Mouse (Mus musculus): ENCODE results near the gene Slc9a3r2.

Gene Slc9a3r2

DNA sequence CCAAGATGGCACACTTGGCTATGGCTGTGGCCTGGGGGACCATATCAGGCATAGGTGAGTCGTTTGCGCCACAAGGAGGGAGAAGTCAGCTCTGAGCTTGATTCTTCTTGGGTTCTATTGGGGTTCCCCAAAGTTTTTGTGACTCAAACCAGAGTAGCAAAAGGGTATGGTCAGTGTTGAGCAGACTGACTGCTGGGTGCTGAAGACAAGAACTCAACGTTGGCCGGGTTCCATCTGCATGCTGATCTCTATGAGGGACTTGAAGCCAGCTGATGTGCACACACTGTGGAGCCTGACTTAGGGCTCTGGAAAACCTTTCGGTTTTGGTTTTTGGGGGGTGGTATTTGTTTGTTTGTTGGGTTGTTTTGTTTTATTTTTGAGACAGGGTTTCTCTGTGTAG lies 14.4 kb downstream of the Slc9a3r2 start:
- peak in 1 of 2 experiments; percentile 41 for DNase-seq

DNA sequence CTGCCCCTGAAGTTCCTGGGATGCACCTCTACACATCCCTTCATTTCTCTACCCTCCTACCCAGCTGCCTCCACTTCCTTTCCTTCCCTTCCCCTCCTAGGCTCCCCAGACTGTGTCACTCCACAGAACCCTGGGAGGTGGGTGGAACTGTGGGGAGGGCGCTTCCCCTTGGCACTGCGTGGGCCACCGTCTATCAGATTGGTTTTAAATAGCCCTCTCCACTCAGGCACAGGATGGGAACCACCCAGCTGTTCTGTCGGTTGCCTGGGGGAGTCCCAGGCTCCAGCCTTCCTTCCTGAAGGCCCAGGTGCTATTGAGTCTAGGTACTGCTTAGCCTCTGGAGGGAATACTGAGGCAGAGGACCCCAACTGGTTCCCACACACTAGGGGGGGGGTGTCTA lies 15.1 kb downstream of the Slc9a3r2 start:
- peak; percentile 26 to 47 for DNase-seq

DNA sequence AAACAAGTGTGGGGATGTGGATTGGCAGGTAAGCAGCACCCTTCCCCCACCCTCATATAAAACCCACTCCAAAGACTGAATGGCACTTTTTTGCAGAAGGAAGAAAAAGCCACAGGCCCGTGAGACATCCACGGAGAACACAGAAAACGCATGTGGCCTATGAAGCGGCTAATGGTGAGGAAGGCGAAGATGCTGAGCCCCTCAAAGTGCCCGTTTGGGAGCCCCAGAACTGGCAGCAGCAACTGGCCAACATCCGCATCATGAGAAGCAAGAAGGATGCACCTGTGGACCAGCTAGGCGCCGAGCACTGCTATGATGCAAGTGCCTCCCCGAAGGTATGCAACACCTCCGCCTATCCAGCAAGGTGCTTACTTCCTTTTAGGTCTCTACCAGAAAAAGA lies 16.3 kb downstream of the Slc9a3r2 start:
- no peak for DNase-seq

DNA sequence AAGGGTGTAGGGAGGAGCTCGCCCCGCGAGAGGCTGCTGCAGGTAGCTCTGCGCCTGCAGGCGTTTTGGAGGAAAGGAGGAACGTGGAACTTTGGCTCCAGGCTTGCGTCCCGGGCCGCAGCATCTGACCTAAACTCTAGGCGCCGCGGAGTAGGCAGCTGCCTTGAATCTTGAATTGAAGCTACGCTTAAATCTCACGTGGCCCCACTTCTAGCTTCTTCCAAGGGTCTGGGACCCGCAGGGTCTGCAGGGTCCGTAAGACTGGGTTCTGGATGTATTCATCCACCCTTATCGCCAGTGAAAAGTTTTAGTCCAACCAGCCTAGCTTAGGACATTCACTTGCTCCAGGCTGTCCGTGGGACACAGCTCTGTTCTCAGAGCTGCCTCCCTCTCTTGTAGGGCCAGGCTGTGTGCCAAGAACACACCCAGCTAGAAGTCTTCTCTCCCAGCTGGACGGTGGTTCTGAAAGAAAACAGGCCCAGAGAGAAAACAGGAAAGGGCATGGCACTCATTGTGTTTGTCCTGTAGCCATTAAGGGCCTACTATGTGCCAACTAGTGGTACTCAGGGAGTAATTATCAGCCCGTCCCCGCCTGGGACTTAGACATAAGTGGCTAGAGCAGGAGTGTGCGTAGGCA lies 17.2 kb downstream of the Slc9a3r2 start:
- peak; percentile 73 to 84 for DNase-seq

DNA sequence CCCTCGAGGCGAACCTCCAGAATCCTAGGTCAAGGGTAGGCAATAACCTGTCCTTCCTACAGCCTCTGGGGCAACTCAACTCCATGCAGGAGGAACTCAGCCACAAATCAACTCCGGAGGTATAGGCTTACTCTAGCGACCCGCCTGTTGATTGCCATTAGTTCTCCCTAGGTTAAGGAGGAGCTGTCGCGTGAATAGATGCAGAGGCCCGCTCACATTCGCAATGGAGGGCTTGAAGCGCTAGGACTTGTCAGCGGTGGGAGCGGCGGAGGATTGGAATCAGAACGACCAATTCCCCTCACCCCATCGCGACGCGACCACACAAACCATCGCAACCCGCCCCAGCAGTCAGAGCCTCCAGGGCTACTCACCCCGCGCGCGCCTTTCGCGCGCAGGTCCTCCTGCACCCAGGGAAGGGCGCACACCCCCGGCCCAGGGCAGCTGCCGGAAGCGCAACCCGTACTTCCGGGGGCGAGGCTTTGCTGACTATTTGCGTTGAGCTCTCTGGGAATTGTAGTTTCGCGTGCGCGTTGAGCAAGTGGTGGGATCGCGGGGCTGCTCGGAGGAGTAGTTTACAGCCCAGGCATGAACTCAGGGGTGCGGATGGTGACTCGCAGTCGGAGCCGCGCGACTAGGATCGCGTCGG lies 17.8 kb downstream of the Slc9a3r2 start, which contains the start of the genes Tsc2 and Nthl1:
Gene Tsc2, minus strand, starts transcription at position 464 of the 646 bp plus-strand sequence.
Gene Nthl1, plus strand, starts transcription at position 514 of the 646 bp plus-strand sequence.
- DNase-seq = peak; percentile 88 to 93

DNA sequence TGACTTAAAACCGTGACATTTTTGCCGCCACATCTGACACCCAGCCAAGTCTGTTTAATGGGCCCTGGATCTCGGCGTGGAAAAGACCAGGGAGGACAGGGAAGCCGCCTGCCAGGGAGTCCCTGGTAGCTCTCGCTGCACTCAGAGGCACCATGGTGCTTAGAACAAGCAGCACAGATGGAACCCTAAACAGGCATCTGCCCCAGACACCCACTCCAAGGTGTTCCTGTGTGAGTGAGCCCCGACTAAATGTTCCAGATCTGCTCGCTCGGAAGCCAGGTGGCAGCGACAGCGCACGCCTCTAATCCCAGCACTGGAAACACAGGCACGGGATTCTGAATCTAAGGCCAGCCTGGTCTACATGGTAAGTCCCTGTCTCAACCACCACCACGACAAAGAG lies 20.1 kb downstream of the Slc9a3r2 start:
- no peak for DNase-seq

DNA sequence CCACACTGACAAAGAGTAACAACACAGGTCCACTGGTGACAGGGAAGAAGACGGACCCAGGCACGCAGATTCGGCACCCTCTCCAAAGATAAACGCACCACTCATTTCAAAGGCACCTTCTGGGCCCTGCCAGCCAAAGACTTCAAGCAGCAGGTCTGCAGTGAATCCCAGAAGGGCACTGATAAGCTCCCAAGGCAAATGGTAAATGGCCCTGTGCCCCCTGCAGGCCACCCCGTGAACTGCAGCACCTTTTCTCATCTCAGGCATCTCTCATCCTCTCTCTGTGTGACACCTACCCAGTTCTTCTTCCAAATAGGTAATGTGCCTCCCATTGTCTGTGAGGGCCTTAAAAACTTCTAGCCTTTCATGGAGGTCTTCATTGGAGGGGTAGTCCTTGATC lies 21.5 kb downstream of the Slc9a3r2 start:
- DNase-seq = peak; percentile 84 to 85

DNA sequence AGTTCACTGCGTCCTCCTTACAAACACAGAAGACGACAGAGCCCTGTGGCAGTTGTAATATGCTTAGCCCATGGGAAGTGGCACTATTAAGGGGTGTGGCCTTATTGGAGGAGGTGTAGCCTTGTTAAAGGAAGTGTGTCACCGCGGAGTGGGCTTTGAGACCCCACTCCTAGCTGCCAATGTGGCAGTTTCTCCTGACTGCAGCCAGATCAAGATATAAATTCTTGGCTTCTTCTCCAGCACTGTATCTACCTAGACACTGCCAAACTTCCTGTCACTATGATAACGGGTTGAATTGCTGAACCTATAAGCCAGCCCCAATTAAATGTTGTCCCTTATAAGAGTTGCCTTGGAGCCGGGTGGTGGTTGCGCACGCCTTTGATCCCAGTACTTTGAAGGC lies 24.7 kb downstream of the Slc9a3r2 start:
- DNase-seq = no peak

DNA sequence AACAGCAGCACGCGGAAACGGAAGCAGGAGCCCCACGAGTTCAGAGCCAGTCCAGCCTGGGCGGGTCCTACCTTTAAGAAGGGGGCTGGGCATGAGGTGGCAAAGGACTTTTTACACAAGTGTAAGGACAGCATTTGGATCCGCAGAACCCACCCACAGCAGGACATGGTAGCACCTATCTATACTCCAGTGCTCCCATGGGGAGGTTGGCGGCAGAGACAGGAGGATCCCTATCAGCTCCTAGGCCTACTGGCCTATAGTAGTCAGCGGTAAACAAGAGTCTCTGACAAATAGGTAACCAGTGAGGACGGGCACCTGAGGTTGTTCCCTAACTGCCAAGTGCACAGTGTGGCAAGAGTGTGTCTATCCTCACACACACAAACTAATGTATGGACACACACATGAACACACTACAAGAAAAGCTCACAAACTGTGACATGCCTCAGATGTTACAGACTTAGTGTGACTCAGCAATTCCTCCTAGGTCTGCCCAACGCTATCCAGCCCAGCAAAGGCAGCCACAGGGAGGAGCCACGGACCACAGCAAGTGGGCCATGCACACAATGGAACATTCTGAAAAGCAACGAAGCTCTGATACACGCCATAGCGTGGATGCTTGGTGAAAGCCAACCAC lies 32.4 kb downstream of the Slc9a3r2 start:
- DNase-seq = no peak

DNA sequence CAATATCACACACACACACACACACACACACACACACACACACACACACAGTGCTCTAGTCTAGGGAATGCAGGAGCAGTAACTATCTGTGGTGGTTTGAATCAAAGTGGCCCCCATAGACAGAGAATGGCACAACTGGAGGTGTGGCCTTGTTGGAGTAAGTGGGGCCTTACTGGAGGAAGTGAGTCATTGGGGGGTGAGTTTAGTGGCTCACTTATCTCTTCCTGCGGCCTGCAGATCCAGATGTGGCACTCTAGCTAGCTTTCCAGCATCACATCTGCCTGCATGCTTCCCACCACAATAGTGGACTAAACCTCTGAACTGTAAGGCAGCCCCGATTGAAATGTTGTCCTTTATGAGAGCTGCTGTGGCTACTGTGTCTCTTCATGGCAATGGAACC lies 39.4 kb downstream of the Slc9a3r2 start:
- no peak for DNase-seq

DNA sequence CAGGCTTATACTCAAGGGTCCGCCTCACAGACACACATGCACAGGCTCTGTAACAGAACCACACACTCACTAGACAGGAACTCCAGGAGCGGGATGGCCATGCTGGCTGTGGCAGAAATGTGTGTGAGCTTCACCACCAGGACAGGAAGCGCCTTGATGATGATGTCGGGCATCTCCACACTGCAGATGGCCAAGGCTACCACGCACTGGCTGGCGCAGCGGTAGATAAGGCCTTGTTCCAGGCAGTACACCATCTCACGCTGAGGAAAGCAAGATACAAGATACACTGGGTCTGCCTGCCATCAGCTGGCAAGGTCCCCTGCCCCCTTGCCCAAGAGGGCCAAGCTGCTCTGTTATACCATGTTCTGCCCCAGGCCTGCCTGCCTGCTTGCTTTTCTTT lies 41.3 kb downstream of the Slc9a3r2 start:
- DNase-seq = no peak

DNA sequence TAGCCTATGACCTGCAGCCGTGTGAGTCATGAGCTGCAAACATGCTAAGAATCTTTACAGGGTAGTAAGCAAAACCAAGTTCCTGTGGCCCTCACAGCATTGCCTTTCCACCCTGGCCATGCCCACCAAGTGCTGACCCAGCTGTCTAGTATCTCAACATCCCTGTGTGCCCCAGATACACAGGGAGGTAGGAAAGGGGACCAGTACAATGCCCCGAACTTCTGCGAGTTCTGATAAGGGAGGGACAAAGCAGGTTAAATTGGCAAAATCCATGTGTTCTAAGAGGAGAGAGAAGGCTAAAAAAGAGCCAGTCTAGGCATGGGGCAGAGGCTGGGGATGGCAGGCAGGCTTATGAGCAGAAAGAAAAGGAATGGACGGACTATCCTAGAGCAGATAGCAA lies 41.8 kb downstream of the Slc9a3r2 start:
- DNase-seq = no peak

DNA sequence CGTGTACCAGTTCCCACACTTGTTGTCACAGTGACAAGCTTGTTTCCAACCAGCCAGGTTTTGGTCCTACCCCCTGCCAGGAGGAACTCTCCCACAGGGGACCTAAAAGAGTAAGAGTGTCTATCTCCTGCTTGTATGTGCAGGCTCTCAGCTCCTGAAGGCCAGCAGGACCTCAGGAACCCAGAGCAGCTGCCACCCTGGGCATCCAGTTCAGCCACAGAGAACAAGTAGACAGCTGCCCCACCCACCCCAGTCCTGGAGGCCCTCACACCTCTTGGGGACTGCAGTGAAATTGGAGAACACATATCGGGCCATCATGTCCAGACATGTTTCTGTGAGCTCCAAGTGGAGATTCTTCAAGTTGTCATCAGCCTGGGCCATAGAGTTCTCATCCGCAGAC lies 45.6 kb downstream of the Slc9a3r2 start:
- no peak for DNase-seq

DNA sequence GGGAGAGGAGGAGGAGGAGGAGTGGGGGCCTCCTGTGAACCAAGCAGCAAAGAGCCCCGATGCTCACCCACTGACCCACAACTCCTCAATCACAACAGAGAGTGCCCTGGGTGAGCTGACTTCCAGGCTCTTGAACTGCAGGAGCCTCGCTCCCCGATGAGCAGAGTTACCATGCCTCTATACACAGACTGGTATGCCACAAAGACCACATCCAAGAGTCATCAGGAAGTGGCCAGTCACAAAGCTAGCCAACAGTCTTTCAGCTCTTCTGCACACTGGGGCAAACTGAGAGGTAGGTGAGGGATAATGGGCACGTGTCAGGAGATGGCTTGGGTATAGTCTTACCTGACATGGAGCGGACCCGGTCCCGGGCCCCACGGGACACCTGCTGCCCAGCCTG lies 46.2 kb downstream of the Slc9a3r2 start:
- DNase-seq = no peak

DNA sequence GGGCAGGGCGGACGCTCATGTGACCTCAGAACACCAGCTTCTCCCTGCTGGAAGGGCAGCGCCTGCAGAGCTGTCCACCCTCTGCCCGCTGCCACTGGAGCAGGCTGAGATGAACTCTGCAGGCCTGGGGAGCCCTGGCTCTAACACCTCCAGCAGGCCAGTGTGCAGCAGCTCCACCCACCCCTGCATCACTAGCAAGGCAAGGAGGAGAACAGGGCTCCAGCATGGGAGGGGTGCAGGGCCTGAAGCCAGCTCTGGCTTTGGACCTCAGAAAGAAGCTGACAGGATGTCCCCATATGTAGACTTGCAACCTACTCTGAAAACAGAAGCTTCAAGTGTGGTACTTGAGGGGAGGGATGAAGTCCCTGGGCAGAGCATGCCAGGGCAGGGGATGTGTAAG lies 49.6 kb downstream of the Slc9a3r2 start:
- DNase-seq = no peak

DNA sequence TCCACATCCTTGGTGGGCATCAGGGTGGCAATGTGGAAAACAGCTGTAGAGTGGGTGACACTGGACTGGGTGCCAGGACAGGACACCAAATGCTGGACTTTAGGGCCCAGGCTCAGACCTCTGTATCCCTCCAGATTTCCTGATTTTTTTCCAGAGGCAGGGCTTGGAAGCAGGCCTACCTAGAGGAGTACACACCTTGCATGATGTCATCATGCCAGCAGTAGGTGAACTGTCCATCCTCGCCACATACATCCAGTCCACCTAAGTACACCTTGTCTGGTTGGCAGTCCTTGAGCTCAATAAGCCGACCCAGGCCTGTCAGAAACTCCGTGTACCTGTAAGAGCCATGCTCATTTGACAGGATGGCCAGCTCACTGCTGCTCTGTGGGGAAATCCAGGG lies 52.1 kb downstream of the Slc9a3r2 start:
- no peak for DNase-seq

DNA sequence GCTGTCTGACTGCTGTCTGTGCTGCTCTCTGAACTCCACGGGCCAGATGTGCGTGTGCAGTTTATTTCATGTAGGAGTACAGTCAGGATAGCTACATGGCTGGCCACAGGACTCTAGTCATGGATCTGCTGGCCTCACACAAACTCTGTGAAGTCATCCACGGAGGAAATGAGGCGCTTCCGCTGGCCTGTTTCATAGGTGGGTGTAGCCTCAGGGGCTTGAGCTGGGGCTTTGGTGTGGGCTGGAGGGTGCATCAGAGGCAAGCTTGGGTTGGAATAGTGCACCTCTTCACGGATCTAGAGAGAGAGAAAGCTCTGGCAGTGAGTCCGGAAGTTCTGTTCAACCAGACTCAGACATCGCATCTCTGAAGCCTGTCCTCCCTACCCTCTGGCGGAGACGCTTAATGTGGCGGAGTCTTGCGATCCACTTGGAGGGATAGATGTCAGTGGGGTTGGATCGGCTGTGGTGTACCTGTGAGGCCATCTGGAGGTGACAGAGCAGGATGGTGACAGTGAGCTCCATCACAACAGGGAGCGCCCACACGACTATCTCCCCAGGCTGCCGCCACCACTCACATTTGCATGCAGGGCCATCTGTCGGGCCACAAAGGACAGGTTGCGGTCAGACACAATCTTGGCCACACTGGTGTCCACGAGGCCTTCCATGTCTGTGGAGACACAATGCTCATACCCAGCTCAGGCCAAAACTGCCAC lies 53.5 kb downstream of the Slc9a3r2 start:
- DNase-seq = no peak

DNA sequence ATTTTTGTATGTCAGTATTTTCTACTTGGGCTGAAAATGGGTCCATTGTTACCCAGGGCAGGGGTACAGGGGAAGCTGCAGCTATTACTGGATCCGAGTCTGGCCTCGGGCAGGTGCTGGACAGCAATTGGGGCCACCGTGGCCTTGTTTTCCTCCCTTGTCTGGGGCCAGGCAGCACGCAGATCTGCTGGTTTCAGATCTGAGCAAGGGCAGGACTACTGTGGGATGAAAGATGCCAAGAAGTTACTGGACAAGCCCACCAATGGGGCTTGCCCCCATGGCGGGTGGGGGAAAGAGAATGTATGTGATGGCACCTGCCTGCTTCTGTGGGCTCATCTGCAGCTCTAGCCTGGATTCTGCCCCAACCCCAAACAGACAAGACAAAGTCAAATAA lies 54.1 kb downstream of the Slc9a3r2 start:
- no peak for DNase-seq

DNA sequence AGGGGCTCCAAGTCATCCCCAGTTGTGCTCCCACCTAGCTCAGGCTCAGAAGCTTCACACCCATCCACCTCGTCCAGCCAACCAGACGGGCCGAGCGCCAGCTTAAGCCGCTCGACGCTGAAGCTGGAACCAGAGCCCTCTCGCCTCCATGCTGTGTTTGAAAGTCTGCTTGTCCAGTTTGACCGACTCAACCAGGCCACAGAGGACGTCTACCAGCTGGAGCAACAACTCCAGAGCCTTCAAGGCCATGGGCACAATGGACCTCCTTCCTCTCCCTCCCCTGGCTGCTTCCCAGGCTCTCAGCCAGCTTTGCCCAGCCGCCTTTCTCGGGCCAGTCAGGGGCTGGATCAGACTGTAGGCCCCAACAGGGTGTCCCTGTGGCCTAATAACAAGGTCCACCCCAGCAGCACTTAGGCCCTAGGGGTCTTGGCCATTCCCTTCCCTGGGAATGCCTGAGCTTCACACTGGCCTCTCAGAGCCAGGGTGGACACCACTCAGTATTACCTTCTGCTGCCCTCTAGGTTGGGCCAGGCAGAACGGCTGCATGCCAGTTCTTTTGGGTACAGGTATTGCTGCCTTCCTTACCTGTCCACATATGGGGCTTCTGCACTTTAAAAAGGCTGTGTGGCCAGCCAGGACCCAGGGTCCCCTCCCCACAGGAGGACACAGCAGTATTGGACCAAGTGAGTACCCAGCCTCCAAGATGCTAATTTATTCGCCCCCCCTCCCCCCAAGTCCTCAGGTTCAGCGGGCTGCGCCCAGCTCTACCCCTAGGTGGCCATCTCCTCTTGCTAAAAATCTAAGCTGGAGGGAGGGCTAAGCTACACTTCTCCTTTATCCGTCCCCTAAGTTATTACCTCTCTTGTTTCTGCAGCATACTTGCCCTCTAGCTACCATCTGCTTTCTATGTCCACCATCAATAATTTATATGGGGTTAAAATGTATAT lies 54.7 kb downstream of the Slc9a3r2 start:
- DNase-seq = peak in 1 of 2 experiments; percentile 40

DNA sequence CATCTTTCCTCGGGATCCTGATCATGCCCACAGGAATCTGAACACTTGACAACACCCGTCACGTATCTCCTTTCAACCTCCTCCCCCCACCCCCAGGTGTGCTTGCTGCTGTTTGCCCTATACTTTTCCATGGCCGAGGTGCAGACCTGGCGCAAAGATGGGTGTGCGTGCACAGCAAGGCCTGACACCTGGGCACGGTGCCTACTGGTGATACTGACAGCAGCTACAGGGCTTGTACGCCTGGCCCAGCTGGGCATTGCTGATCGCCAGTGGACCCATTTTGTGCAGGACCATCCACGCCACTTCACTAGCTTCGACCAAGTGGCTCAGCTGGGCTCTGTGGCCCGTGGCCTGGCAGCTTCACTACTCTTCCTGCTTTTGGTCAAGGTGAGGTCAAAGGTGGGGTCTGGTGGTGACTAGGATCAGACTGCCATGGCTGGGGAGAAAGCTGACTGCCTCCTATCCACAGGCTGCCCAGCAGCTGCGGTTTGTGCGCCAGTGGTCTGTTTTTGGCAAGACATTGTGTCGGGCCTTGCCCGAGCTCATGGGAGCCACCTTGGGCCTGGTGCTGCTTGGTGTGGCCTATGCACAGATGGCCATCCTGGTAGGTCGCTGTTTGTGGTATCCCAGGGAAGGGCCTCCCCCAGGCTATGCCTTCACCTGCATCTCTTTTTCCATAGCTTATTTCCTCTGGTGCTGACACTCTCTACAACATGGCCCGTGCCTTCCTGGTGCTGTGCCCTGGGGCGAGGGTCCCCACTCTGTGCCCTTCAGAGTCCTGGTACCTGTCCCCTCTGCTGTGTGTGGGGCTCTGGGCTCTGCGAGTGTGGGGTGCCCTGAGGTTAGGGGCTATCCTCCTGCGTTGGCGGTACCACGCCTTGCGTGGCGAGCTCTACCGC lies 55.9 kb downstream of the Slc9a3r2 start:
- DNase-seq = no peak

DNA sequence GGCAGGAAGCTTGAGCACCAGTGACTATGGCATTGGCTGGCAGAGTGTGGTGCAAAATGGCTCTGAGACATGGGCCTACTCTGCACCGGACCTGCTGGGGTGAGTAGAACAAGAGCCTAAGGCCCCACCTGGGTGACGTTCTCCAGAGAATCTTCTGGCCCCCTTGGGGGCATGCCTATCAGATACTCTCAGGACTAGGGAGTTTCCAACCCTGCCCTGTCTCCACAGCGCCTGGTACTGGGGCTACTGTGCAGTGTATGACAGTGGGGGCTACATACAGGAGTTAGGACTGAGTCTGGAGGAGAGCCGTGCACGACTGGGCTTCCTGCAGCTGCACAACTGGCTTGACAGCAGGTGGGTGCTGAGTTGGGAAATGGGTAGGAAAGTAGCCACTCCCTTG lies 56.9 kb downstream of the Slc9a3r2 start:
- DNase-seq = no peak
